Mouse (Mus musculus): Measurements from ENCODE around the gene Npas2. TPM values are rescaled to one million over a fixed set of nuclear protein-coding genes. Genes with fewer than 3 reads are reported as not detected.

Npas2 gene
- polyA plus RNA-seq, 1 experiment from 2014 or later, result 0.64 TPM

DNA sequence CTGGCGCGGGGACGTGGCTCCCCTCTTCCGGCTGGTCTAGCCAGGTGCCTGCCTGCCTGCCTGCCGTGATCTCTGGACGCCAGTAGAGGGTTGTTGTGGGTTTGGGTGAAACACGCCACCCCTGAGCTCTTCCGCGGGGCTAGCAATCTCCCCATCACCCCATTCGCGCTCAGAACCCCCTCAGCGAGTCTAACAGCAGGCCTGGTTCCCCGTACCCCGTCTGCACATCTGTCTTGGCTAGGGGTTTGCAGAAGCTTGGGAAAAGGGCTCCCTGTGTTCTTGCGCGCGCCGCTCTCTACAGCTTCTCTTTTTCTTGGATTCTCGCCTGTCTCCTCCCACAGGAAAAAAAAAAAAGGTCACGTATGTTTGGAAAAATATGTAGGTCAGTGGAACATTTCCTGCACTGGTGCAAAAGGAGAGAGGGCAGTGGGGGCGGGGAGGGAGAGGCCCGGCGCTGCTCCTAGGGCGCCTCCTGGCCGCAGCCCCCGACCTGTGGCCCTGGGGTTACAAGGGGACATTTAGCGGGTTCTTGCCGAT lies 1.0 kb upstream of the Npas2 start:
- Histone ChIP-seq H3K4me3 (replicated peaks) (peak overlapping the region; percentile 68), H3K9me3 (no peaks in the 10 kb centered on the region), H3K4me1 (replicated peaks) (peaks cover 22% of the 10 kb centered on the region; the same call in 1 of the 2 replicates), H3K36me3 (no peaks in the 10 kb centered on the region), H3K4me2 (replicated peaks) (peak overlapping the region; percentile 99), H3K9ac (peak overlapping the region; percentile 65; the same call in 1 of the 2 replicates), H3K27ac (no peak overlapping the region), H3K27me3 (replicated peaks) (peaks cover 26% of the 10 kb centered on the region)
- 2% methylated on average over 27 of the region's 28 CpGs for WGBS
- peak; percentile 54 for ATAC-seq

DNA sequence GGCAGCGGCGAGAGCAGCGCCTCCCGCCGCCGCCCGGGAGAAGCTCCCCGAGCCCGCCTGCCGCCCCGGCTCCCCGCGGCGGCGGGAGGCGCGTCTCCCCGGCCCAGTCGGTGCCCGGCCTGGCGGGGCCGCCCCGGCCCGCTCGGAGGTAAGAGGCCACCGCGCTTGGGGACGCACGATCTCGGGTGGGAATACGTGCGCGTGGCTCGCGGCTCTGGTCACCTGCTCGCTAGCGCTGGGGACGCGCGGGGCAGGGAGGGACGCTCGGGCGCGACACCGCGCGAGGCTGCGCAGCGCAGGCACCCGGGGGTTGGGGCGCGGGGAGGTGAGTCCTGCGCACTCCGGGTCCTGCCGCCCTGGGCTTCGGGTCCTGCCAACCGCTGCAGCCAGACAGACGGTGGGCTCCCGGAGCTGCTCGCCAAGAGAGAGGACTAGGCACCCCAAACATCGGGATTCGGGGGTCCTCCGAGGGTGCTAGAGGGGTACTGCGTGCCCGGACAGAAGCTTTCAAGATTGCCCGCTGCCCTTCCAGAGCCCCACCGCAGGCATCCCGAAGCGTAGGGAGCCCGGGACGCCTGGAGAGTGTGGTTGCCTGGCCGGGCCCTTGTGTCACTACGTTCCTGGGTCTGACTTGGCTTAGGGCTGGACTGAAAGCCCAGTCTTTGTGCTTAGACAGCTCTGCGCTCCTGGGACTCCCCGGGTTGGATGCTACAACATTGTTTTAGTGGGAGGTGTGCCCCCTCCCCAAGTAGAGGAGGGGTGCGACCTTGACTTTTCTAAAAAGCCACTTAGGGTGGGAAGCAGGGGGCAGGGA lies 538 bp downstream of the Npas2 start:
- ATAC-seq, result peak; percentile 54
- Histone ChIP-seq H3K4me2 (replicated peaks) (peak overlapping the region; percentile 99), H3K4me1 (replicated peaks) (peaks cover 22% of the 10 kb centered on the region; the same call in 1 of the 2 replicates), H3K9me3 (no peaks in the 10 kb centered on the region), H3K9ac (peak overlapping the region; percentile 65), H3K27ac (no peak overlapping the region), H3K4me3 (replicated peaks) (peak overlapping the region; percentile 68), H3K27me3 (replicated peaks) (peaks cover 26% of the 10 kb centered on the region), H3K36me3 (no peaks in the 10 kb centered on the region)
- WGBS, result under 1% methylated on average over 76 of the region's 76 CpGs

GRCm38 (mm10) chr1:39194959-39195358 lies 1.4 kb downstream of the Npas2 start:
- Histone ChIP-seq H3K4me1 (replicated peaks) (peaks cover 22% of the 10 kb centered on the region; the same call in 1 of the 2 replicates), H3K9me3 (no peaks in the 10 kb centered on the region), H3K9ac (no peak overlapping the region), H3K4me3 (replicated peaks) (no peak overlapping the region), H3K27me3 (replicated peaks) (peaks cover 26% of the 10 kb centered on the region), H3K4me2 (replicated peaks) (peak overlapping the region; percentile 99; the same call in 1 of the 2 replicates), H3K36me3 (no peaks in the 10 kb centered on the region), H3K27ac (no peak overlapping the region)
- no peak for ATAC-seq
- WGBS, result 5% methylated on average over 11 of the region's 11 CpGs

GRCm38 (mm10) chr1:39196126-39196525 lies 2.6 kb downstream of the Npas2 start:
- H3K4me2 ChIP-seq (replicated peaks), result no peak overlapping the region
- peaks cover 22% of the 10 kb centered on the region; the same call in 1 of the 2 replicates for H3K4me1 ChIP-seq (replicated peaks)
- WGBS, result 50% methylated on average over 6 of the region's 6 CpGs
- H3K27ac ChIP-seq, result no peak overlapping the region
- H3K9me3 ChIP-seq, result no peaks in the 10 kb centered on the region
- no peak for ATAC-seq
- H3K4me3 ChIP-seq (replicated peaks), result no peak overlapping the region
- H3K9ac ChIP-seq, result no peak overlapping the region
- H3K36me3 ChIP-seq, result no peaks in the 10 kb centered on the region
- H3K27me3 ChIP-seq (replicated peaks), result peaks cover 26% of the 10 kb centered on the region

DNA sequence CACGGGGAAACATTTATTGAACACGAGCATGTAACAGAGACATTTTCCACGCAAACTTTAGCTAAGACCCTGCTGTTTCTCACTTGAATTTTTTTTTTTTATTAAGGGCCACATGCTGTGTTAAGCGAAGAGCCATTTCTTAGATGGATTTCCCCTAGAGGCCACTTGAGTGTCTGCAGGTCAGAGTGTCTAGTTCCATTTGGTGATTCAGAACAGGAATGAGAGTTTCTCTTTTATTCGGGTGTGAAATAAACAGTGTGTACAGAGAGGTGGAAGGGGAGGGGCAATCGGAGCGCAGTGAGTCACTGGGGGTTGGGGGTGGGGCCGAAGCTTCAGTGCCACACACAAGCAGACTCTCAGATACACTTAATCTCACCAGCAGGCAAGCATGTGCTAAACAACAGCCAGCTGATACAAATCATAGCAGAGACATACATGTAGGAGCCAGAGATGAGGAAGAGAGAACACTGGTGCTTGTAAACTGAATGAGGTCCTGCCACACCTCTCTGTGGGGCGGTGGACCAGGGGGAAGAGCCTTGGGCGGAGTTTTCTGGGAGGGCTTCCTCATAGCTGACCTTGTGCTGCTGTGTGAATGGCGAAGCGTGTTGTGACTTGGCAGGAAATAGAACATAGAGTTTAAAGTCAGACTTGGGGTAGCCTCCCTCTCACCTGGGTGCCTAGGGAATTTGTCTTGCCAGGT lies 3.3 kb downstream of the Npas2 start:
- Histone ChIP-seq H3K27me3 (replicated peaks) (peaks cover 26% of the 10 kb centered on the region), H3K4me1 (replicated peaks) (peaks cover 22% of the 10 kb centered on the region; the same call in 1 of the 2 replicates), H3K9me3 (no peaks in the 10 kb centered on the region), H3K9ac (no peak overlapping the region), H3K36me3 (no peaks in the 10 kb centered on the region), H3K4me3 (replicated peaks) (no peak overlapping the region), H3K4me2 (replicated peaks) (no peak overlapping the region), H3K27ac (no peak overlapping the region)
- peak; percentile 31 for ATAC-seq
- 45% methylated on average over 12 of the region's 12 CpGs for WGBS

GRCm38 (mm10) chr1:39205021-39205420 lies 11.5 kb downstream of the Npas2 start:
- Histone ChIP-seq H3K9ac (no peak overlapping the region), H3K27me3 (replicated peaks) (no peaks in the 10 kb centered on the region), H3K4me2 (replicated peaks) (no peak overlapping the region), H3K27ac (no peak overlapping the region), H3K36me3 (no peaks in the 10 kb centered on the region), H3K4me3 (replicated peaks) (no peak overlapping the region), H3K9me3 (no peaks in the 10 kb centered on the region), H3K4me1 (replicated peaks) (0 out of 2 replicates have a peak, but pooled peaks cover 4% of the 10 kb centered on the region)
- no peak for ATAC-seq
- 72% methylated on average over 10 of the region's 10 CpGs for WGBS

DNA sequence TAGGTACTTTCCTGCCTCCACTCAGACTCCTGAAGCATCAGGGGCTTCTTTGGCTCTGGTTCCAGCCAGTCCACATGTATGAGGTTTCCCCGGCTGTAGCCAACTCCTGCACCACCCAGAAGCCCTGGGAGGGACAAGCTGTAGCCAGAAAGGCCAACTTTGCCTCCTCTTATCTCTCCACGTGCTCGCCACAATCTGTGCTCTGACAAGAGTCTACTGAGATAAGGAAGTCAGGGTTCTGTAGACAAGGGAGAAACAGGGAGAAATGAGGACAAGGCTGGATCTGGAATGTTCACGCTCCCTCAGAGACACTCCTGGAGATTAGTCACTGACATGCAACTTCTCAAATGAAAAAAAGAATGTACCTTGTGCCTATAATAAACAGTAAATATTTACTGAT lies 12.2 kb downstream of the Npas2 start:
- 52% methylated on average over 4 of the region's 4 CpGs for WGBS
- Histone ChIP-seq H3K27ac (no peak overlapping the region), H3K4me2 (replicated peaks) (no peak overlapping the region), H3K9ac (no peak overlapping the region), H3K9me3 (no peaks in the 10 kb centered on the region), H3K36me3 (no peaks in the 10 kb centered on the region), H3K4me3 (replicated peaks) (no peak overlapping the region), H3K4me1 (replicated peaks) (0 out of 2 replicates have a peak, but pooled peaks cover 4% of the 10 kb centered on the region), H3K27me3 (replicated peaks) (no peaks in the 10 kb centered on the region)
- ATAC-seq, result peak; percentile 73; the same call in 1 of the 2 replicates

- peak; percentile 57 for ATAC-seq
- WGBS, result 32% methylated on average over 7 of the region's 7 CpGs
- no peaks in the 10 kb centered on the region for H3K36me3 ChIP-seq
- no peaks in the 10 kb centered on the region for H3K27me3 ChIP-seq (replicated peaks)
- H3K4me3 ChIP-seq (replicated peaks), result no peak overlapping the region
- H3K9me3 ChIP-seq, result no peaks in the 10 kb centered on the region
- no peak overlapping the region for H3K9ac ChIP-seq
- H3K4me1 ChIP-seq (replicated peaks), result 0 out of 2 replicates have a peak, but pooled peaks cover 4% of the 10 kb centered on the region
- no peak overlapping the region for H3K27ac ChIP-seq
- H3K4me2 ChIP-seq (replicated peaks), result no peak overlapping the region
Observed at GRCm38 (mm10) chr1:39206942-39207341, 13.4 kb downstream of the Npas2 start.

GRCm38 (mm10) chr1:39210928-39211327 lies 17.4 kb downstream of the Npas2 start:
- ATAC-seq, result no peak
- H3K27me3 ChIP-seq (replicated peaks), result no peaks in the 10 kb centered on the region
- no peak overlapping the region for H3K4me2 ChIP-seq (replicated peaks)
- no peaks in the 10 kb centered on the region for H3K9me3 ChIP-seq
- no peaks in the 10 kb centered on the region for H3K36me3 ChIP-seq
- 82% methylated on average over 5 of the region's 5 CpGs for WGBS
- H3K4me3 ChIP-seq (replicated peaks), result no peak overlapping the region
- no peaks in the 10 kb centered on the region for H3K4me1 ChIP-seq (replicated peaks)
- no peak overlapping the region for H3K27ac ChIP-seq
- no peak overlapping the region for H3K9ac ChIP-seq

DNA sequence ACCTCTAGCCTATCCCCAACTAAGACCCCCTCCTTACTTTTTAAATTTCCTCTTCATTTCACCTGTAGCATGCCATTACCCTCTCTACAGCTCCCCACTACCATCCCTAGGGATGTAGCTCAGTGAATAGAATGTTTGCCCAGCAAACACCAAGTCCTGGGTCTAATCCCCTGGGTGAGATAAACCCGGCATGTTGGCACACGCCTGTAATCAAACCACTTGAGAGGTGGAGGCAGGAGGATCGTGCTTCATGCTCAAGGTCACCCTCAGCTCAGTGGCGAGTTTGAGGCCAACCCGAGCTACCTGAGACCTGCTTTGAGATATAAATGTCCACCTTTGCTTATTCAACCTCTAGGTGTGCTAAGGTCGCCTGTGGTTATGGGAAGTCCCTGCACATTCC lies 19.5 kb downstream of the Npas2 start:
- no peaks in the 10 kb centered on the region for H3K9me3 ChIP-seq
- WGBS, result 53% methylated on average over 6 of the region's 6 CpGs
- H3K4me1 ChIP-seq (replicated peaks), result no peaks in the 10 kb centered on the region
- H3K4me2 ChIP-seq (replicated peaks), result no peak overlapping the region
- H3K27me3 ChIP-seq (replicated peaks), result no peaks in the 10 kb centered on the region
- no peak overlapping the region for H3K27ac ChIP-seq
- H3K4me3 ChIP-seq (replicated peaks), result no peak overlapping the region
- H3K36me3 ChIP-seq, result no peaks in the 10 kb centered on the region
- ATAC-seq, result no peak
- no peak overlapping the region for H3K9ac ChIP-seq

GRCm38 (mm10) chr1:39217584-39217983 lies 24.1 kb downstream of the Npas2 start:
- no peaks in the 10 kb centered on the region for H3K36me3 ChIP-seq

GRCm38 (mm10) chr1:39228401-39228800 lies 34.9 kb downstream of the Npas2 start:
- H3K27me3 ChIP-seq (replicated peaks), result no peaks in the 10 kb centered on the region

More at GRCm38 (mm10) chr1:39217584-39217983, 24.1 kb downstream of the Npas2 start:
- Histone ChIP-seq H3K9me3 (no peaks in the 10 kb centered on the region), H3K27me3 (replicated peaks) (no peaks in the 10 kb centered on the region), H3K27ac (no peak overlapping the region), H3K9ac (no peak overlapping the region), H3K4me1 (replicated peaks) (no peaks in the 10 kb centered on the region), H3K4me2 (replicated peaks) (no peak overlapping the region), H3K4me3 (replicated peaks) (no peak overlapping the region)
- WGBS, result 82% methylated on average over 3 of the region's 3 CpGs
- ATAC-seq, result no peak

More at GRCm38 (mm10) chr1:39228401-39228800, 34.9 kb downstream of the Npas2 start:
- Histone ChIP-seq H3K9me3 (no peaks in the 10 kb centered on the region), H3K4me2 (replicated peaks) (no peak overlapping the region), H3K4me3 (replicated peaks) (no peak overlapping the region), H3K9ac (no peak overlapping the region), H3K36me3 (no peaks in the 10 kb centered on the region), H3K4me1 (replicated peaks) (no peaks in the 10 kb centered on the region), H3K27ac (no peak overlapping the region)
- 92% methylated on average over 5 of the region's 5 CpGs for WGBS
- ATAC-seq, result no peak
